Mouse (Mus musculus): ENCODE data around the gene Shisa5. TPM values are rescaled to one million over a fixed set of nuclear protein-coding genes. Genes with fewer than 3 reads are reported as not detected.

Gene Shisa5
- total and polyA plus RNA-seq, 3 experiments, result 153 to 170 (median 166) TPM

GRCm38 (mm10) chr9:109008081-109008480, 30.3 kb upstream of the Shisa5 start:
- no peaks in the 10 kb centered on the region for H3K79me2 ChIP-seq (replicated peaks; ENCODE audit: control insufficient read depth, extremely low read depth, insufficient read depth, poor library complexity, severe bottlenecking)
- H3K9ac ChIP-seq (ENCODE audit: insufficient read depth, low read depth), result no peak overlapping the region
- no peak overlapping the region for H3K4me2 ChIP-seq (ENCODE audit: insufficient read depth, low read depth, poor library complexity, severe bottlenecking)
- H3K9me3 ChIP-seq (replicated peaks; ENCODE audit: low read length), result no peaks in the 10 kb centered on the region
- no peaks in the 10 kb centered on the region for H3K27me3 ChIP-seq (replicated peaks)
- peaks cover 0 to 65% of the 10 kb centered on the region in 2 experiments for H3K36me3 ChIP-seq (replicated peaks in 1 of 2; ENCODE audit: control insufficient read depth in 1 of 2, insufficient read depth in 1 of 2, low read length in 1 of 2)
- in situ Hi-C loops (cut with MboI; ENCODE audit: low pct_ligation_motif_present, low pct_unique_long_range_greater_than_20kb, low sequenced_read_pairs), result loop anchor here (5.0 kb wide), 1 partner anchor 39 kb away; no protein-coding TSS in a partner anchor
- TF ChIP-seq ZC3H11A (IDR thresholded peaks at IDR 0.05; ENCODE audit: low read depth, low read length), result no peak
- TF ChIP-seq MAZ (IDR thresholded peaks at IDR 0.05; ENCODE audit: low read depth, low read length), result no peak
- no peak for TF ChIP-seq ZKSCAN1 (IDR thresholded peaks at IDR 0.05; ENCODE audit: borderline replicate concordance, low read depth, low read length)
- TF ChIP-seq POLR2AphosphoS2 (IDR thresholded peaks at IDR 0.05; ENCODE audit: low read depth, low read length), result no peak
- DNase-seq (ENCODE audit: extremely low read depth), result no peak
- H3K4me1 ChIP-seq (ENCODE audit: control insufficient read depth in 1 of 2, insufficient read depth in 2 of 2), result peaks cover 0 to 4% of the 10 kb centered on the region in 2 experiments; a peak in 1 of 4 replicates
- no peak overlapping the region for H3K27ac ChIP-seq (ENCODE audit: insufficient read depth, low read depth)
- dilution Hi-C loops (cut with MboI; ENCODE audit: extremely low pct_ligation_motif_present, extremely low pct_unique_long_range_greater_than_20kb, low sequenced_read_pairs), result no loop called here
- no peak overlapping the region for H3K4me3 ChIP-seq (replicated peaks in 1 of 3; ENCODE audit: low read depth in 2 of 3, low read length in 2 of 3, poor library complexity in 1 of 3)

- dilution Hi-C loops (cut with MboI; ENCODE audit: extremely low pct_ligation_motif_present, extremely low pct_unique_long_range_greater_than_20kb, low sequenced_read_pairs) (no loop called here), in situ Hi-C loops (cut with MboI; ENCODE audit: low pct_ligation_motif_present, low pct_unique_long_range_greater_than_20kb, low sequenced_read_pairs) (loop anchor here (5.0 kb wide), 1 partner anchor 38 kb away; no protein-coding TSS in a partner anchor)
- no peak for DNase-seq (ENCODE audit: extremely low read depth)
- H3K4me3 ChIP-seq (replicated peaks in 1 of 3; ENCODE audit: low read depth in 2 of 3, low read length in 2 of 3, poor library complexity in 1 of 3), result no peak overlapping the region
- no peaks in the 10 kb centered on the region for H3K79me2 ChIP-seq (replicated peaks; ENCODE audit: control insufficient read depth, extremely low read depth, insufficient read depth, poor library complexity, severe bottlenecking)
- H3K4me1 ChIP-seq (ENCODE audit: control insufficient read depth in 1 of 2, insufficient read depth in 2 of 2), result peaks cover 0 to 4% of the 10 kb centered on the region in 2 experiments; a peak in 1 of 4 replicates
- H3K9ac ChIP-seq (ENCODE audit: insufficient read depth, low read depth), result no peak overlapping the region
- H3K4me2 ChIP-seq (ENCODE audit: insufficient read depth, low read depth, poor library complexity, severe bottlenecking), result no peak overlapping the region
- H3K36me3 ChIP-seq (replicated peaks in 1 of 2; ENCODE audit: control insufficient read depth in 1 of 2, insufficient read depth in 1 of 2, low read length in 1 of 2), result peaks cover 0 to 74% of the 10 kb centered on the region in 2 experiments
- H3K9me3 ChIP-seq (replicated peaks; ENCODE audit: low read length), result no peaks in the 10 kb centered on the region
- TF ChIP-seq USF2 (conservative IDR thresholded peaks at IDR 0.05; ENCODE audit: low read depth, low read length) (no peak), CHD1 (IDR thresholded peaks at IDR 0.05; ENCODE audit: low read depth, low read length) (no peak), E2F4 (IDR thresholded peaks at IDR 0.05; ENCODE audit: insufficient replicate concordance, low read depth, low read length) (no peak), CTCF (conservative IDR thresholded peaks at IDR 0.05 in 1 of 2, IDR thresholded peaks at IDR 0.05 in 1 of 2; ENCODE audit: low read depth in 2 of 2, low read length in 2 of 2) (no peak), JUND (conservative IDR thresholded peaks at IDR 0.05; ENCODE audit: low read depth, low read length) (no peak), MYC (IDR thresholded peaks at IDR 0.05; ENCODE audit: low read depth, low read length) (no peak), NRF1 (IDR thresholded peaks at IDR 0.05; ENCODE audit: low read depth, low read length) (no peak), MAX (IDR thresholded peaks at IDR 0.05; ENCODE audit: low read length) (no peak), RAD21 (IDR thresholded peaks at IDR 0.05; ENCODE audit: low read depth, low read length) (no peak)
- no peak overlapping the region for H3K27ac ChIP-seq (ENCODE audit: insufficient read depth, low read depth)
- no peaks in the 10 kb centered on the region for H3K27me3 ChIP-seq (replicated peaks)
These were observed 29.2 kb upstream of the Shisa5 start for GRCm38 (mm10) chr9:109008994-109009635.
